Mouse (Mus musculus) spleen, postnatal 14 days (tissue): ENCODE data around the gene Hs6st1.

Experiments used
- DNase-seq, 2 experiments: peaks; one replicate each; pipeline ENCODE4 v3.0.0; 2021 to 2022; ENCODE audit warnings: low spot score in 2 of 2

Hs6st1 gene

DNA sequence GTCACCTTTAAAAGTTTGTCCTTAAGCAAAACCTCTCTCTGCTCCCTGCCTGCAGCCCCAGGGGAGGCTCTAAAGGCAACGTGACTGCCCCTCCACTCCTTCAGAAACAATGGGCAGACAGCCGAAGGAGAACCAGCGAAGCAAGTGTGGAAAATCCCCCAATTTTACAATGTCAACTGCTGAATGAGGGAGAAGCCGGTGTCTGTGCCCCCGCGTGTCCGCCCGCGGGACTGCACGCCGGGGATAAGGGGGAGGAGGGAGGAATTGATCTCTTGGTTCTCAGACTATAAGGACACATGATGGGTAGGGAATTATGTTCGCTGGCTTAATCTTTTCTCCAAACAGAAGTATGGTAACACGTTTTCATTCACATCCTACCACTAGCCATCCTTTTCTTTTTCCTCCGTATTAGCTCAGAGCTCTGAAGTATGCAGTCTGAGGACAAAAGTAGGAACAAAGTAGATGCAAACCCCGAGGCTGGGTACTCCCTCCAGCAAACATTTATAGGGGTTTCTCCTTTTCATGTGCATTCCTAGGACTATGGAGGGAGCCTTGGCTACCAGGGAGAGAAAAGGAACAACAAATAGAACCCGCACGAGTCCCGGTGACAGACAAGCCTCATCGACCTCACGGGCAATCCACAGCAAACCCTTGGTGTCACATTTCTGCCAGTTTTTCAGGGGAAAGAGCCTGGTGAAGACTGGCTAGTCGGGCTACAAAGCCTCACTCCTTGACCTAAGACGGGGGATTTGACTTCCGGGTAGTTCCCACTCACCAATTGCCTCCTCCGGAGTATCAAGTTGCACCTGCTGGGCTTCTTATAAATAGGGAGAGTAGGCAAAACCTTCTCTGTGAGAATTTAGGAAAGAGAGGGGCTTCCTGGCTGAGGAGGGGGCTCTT is 3.1 kb upstream of the Hs6st1 start:
- peak; percentile 87 to 89 for DNase-seq

DNA sequence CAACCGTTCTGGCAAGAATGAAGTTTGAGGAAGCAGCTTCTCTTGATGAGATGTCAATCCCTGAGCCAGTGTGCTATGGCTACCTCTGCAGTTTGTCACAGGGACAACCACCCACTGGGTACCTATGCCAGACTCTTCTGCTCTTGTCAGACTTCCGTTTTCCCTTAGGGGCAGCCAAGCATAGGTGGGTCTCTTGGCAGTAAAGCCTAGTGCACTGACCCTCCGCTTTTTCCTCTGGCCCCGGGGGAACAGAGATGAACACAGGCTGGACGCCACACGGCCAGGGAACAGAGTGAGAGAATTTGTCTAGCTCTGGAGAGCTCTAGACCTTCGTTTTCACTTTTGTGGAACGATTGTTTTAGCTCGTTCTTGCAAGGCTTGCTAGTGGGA is 2.4 kb upstream of the Hs6st1 start:
- peak; percentile 0 to 3 for DNase-seq

DNA sequence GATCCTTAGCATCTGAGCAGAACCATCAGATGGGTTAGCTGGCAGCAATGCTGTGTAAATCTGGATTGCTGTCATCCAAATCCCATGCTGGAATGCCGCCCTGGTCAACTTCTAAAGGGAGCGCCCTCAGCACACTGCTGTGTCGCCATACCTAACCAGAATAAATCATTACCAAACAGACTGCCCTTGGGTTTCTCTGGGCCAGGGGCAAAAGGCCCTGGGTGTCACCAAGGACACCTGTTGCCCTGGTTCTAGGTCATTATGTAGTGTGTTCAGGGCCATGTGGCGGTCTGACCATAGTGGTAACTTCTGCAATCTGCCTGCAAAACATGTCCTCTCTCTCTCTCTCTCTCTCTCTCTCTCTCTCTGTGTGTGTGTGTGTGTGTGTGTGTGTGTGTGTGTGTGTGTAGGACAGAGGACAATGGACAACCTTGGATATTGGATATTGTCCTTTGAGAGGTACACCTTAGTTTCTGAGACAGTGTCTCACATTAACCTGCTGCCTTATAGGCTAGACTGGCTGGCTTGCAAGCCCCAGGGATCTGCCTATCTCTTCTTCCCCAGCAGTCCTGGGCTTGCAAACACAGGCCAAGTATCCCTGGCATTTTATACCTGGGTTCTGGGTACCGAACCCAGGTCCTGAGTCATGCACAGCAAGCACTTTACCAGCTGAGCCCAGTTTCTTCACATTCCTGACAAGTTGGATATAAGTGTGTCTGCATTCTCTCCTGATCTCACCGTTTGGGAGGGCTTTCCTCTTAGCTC is 1.8 kb upstream of the Hs6st1 start:
- DNase-seq = peak; percentile 1 to 3

DNA sequence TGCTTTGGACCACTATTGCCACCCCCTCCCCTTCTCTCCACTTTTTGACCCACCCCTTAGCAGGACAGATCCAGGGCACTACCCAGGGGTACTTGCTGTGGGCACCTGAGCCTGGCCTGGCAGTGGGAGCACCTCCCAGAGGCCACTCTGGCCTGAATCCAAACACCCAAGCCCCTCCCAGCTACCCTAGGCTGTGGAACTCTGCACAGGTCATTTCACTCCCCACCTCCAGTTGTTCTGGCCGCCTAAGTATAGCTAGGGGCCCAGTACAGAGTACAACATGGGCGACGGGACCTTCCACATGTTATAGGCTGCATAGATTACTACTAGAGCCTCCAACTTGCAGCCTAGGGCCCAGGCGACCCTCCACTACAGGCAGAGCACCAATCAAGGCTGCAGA is 999 bp upstream of the Hs6st1 start:
- peak; percentile 1 to 5 for DNase-seq

DNA sequence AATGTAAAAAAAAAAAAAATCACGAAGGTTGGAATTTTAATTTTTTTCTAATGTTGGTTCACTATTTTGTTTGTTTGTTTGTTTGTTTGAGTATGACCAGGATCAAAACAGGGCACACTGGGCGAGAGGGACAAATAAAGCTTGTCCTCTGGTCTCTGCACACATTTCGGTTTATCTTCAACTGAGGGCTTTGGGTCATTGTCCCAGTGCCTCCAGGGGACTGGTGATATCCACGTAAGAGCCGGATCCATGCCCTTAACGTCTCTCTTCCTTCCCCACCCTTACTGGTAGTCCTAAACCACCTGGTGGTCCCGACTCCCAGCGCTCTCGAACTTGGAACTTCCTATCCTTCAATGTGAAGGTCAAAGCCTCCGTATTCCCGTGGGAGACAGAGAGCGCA is 589 bp upstream of the Hs6st1 start:
- DNase-seq = no peak

DNA sequence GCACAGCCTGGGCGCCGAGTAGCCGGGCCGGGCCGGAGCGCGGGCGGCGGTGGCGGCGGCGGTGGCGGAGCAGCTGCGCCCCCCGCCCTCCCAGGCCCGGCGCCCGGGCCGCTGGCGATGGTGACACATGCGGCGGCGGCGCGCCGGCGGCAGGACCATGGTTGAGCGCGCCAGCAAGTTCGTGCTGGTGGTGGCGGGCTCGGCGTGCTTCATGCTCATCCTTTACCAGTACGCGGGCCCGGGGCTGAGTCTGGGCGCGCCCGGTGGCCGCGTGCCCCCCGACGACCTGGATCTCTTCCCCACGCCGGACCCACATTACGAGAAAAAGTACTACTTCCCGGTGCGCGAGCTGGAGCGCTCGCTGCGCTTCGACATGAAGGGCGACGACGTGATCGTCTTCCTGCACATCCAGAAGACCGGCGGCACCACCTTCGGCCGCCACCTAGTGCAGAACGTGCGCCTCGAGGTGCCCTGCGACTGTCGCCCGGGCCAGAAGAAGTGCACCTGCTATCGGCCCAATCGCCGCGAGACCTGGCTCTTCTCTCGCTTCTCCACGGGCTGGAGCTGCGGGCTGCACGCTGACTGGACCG is 426 bp downstream of the Hs6st1 start:
- peak; percentile 34 to 52 for DNase-seq

DNA sequence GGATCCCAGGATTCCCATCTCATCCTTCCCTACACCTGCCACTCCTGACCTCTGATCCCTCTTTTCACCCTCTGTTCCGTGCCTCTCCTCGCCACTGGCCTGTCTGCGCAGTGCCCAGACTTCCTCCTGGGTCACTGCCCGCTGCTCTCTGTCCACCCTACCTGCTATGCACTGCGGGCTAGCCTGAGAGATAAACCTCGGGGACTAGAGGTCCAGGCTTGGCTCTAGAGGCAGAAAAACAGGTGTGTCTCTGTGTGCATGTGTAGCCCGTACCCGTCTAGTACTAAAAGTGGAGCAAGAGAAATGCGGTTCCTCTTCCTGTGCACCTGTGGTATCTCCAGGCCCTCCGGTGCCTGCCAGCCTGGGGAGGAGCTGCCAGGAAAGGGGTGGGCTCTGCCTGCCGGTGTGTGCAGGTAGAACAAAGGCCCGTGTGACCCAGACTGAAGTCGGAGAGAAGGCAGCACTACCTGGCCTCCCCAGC is 1.1 kb downstream of the Hs6st1 start:
- DNase-seq = no peak

DNA sequence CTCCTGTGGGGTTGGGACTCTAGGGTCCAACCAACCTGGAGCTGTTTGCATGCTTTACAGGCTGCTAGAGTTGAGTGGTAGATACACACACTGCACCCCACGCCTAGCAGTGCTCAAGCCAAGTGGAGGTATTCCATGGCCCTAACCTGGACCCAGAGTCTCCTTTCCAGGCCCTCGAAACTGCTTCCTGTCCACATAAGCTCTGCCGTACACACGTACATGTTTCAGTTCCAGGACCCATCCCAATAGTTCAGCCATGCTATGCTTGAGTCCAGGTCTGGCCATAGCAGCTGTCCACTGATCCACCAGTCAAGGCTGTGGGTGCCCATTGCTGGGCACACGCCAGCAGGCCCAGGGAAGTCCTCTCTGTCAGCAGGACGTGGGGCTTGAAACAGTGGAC is 2.0 kb downstream of the Hs6st1 start:
- DNase-seq = no peak

DNA sequence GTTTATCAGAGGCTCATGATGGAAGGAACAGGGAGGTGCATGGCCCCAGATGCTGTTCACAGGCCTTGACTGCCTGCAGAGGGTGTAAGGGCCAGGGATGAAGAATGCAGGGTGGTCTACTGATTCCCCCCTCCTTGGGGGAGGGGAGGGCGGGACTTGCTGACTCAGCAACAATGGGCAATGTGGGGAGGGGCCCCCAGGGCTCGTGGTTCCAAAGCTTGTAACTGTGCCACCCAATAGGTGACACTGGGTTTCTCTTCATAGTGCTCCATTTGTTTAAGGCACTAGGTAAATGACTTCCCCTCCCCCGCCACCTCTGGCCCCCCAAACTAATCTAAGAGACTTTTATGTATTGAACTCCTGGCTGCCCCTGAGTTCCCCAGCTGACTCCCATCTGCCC is 2.5 kb downstream of the Hs6st1 start:
- no peak for DNase-seq

DNA sequence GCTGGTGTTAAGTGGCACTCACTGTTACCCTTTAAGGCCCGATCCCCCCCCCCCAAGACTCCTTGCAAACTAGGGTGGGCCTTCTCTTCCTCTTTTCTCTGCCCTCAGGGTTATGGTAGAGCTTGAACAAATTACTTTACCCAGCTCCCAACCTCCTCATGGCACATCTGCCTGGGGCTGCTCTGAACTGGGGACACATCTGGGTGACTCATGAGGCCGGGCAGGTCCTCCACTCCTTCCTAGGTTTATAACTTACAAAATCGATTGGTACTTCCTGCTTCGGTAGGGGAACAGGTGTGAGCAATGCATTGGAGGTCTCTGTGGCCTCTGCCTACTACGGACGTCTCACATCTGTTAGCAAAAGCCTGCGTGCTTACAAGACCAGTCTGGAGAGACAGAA is 3.0 kb downstream of the Hs6st1 start:
- DNase-seq = no peak

DNA sequence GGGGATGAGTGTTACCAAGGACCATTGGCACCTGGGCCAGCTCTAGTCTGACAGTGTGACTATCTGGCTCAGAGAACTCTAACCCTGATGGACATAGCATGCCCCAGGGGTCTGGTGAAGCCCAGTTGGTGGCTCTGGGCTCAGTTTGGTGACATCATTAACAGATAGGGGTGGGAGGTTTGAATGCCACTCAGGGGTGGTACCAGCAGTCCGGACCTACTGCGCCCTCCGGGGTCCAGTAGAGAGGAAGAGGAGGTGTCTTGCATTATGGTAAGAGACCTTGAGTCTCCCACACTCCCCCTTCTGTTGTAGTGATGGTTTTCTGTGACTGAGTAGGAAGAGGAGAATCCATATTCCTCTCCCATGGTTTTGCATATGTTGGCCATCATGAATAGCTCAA is 3.4 kb downstream of the Hs6st1 start:
- DNase-seq = no peak

DNA sequence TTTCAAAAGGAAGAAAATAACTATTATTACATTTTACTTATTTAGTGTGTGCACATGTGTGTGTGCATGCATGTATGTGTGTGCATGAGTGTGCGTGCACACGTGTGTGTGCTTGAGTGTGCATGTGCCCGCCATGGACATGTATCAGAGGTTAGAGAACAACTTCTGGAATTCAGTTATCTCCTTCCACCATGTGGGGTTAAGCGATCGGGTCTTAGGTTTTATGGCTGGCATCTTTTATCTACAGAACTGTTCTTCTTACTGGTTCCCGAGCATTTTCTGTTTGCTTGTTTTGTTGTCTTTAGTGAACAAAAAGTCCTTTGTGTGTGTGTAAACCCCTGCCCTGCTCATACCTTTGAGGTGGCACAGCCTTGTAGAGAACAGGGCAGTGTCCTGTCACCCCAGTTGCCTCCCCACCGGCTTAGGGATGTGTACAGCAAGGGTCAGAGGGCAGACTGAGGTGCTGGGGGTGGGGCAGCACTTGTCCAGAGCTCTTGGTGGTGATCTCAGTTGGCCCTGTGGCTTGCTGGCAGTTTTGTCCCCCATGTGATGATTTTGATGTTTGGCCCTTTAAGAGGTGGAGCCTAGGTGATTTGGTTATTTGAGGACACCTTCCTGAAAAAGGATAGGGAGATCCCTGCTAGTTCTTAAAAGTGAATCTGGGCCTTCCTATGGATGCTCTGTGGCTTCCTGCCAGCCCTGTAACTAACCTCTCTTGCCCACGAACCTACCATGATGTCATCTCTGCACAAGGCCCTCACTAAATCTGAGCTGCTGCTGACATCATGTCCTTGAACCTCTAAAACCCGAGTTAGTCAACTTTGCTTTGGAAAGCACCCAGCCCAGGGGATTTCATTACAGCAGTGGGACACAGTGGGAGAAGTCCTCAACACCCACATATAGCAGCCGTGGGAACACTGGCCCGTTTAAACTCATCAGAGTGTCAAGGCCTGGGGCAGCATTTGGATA is 4.7 kb downstream of the Hs6st1 start:
- DNase-seq = no peak

DNA sequence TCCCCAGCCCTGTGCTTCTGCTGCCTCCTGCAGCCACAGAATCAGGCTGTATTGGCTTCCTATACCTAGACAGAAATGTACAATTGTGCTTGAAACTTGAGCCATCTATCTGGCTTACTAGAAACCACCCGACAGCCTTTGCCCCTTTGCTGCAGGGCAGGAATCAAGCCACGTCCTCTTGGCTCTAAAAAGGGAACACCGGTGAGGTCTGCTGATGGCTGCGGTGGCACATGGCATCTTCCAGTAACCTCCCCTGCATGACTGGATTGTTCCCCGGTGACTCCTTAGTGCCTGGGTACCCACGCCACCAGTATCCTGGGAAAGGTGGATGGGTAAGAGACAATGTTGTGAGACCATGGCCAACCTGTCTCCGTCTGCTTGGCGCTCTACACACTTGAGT is 5.4 kb downstream of the Hs6st1 start:
- DNase-seq = no peak

DNA sequence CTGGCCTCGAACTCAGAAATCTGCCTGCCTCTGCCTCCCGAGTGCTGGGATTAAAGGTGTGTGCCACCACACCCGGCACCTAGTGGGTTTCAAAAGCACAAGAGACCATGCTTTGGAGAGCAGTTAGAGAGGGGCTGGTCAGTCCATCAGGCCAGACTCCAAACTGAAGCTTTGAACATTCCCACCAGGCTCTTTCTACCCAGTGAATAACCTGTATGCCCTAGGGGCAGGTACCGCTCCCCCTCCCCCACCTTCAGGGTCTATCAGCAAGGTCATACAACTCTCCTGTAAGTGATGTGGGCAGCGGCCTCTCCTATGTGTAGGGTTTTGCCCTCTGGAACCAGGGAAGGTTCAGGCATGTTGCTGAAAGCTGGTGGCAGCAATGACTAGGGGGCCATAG is 6.0 kb downstream of the Hs6st1 start:
- DNase-seq = no peak

DNA sequence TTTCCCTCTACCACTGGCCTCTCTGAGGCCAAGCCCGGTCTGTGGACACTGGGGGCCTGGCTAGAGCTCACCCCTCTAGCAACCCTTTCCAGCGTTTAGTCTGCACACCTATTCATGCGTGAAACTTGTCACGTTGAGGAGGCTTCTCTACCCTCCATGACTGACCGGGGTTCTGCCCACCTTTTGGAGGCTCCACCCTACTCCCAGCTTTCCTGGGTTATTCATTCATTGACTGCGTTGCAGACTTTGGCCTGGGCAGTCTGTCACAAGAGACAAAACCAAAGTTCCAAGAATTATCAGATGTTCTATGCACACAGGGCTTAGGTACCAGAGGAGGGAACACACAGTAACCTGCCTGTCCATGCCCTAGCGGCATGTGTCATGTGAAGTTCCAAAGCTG is 6.8 kb downstream of the Hs6st1 start:
- DNase-seq = no peak

DNA sequence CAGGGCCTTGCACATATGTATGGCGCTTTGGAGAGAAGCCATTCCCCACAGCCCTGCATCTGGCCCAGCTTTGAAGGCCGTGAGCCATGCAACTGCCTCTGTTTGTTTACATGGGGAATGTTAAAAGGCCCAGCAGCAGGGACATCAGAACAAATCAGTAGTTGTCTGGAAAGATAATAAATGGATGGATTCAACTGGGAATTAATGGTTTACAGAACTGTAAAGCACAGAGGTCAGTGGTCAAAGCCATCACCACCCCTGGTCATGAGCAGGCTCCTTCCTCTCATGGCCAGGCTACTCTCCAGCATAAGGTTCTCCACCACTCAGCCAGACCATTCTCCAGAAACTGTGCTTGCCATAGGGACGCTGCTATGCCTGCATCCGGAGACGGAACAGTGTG is 7.5 kb downstream of the Hs6st1 start:
- no peak for DNase-seq

DNA sequence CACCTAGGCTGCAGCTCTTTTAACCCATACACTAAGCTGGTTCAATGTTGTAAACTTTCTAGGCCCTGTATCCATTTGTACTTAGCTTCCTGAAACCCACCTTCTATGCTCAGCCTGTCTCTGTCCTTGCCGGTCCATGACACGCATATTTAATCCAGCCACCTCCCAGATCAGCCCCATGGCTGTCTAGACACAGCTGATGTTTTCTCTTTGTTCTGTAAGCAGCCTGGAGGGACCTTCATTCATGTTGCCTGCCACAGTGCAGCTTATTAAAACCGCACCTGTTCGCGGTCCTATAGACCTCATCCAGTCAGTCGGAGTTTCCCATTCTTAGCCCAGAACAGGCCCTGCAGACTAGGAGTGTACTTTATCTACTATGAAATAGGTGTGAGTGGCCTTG is 8.9 kb downstream of the Hs6st1 start:
- no peak for DNase-seq

DNA sequence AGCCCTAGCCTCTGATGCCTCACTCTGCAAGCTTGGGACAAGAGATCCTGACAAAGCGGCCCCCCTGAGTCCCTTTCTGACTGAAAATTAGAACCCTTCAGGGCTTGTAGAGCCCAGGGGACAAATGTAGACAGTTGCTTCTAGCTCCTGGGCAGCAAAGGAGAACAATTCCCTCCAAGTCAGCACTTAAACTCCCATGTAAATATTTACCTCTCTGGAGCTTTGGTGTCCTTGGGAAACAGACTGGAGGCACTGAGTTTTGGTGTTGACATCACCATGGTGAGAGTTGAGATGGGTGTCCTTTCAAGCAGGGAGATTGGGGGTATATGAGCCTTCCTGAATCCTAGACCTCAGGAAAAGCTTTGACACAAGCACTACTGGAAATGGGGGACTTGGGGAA is 10.1 kb downstream of the Hs6st1 start:
- no peak for DNase-seq

DNA sequence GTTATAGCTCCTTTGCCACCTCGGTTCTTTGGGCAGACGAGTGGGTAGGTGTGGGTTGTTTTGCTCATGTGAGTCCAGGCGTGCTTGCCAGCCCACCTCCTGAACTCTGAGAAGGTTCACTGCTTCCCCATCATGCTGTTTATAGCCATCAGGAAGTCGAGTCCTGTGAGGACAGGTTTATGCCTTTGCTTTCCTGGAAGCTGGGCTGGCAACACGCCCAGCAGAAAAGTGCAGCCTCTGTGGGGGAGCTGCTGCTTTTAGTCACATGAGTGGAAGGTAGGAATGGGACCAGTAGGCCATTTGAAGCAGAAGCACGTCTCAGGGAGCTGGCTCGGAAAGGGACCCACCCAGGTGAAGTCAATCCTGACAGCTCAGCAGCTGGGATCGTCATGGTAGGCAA is 11.5 kb downstream of the Hs6st1 start:
- DNase-seq = no peak

DNA sequence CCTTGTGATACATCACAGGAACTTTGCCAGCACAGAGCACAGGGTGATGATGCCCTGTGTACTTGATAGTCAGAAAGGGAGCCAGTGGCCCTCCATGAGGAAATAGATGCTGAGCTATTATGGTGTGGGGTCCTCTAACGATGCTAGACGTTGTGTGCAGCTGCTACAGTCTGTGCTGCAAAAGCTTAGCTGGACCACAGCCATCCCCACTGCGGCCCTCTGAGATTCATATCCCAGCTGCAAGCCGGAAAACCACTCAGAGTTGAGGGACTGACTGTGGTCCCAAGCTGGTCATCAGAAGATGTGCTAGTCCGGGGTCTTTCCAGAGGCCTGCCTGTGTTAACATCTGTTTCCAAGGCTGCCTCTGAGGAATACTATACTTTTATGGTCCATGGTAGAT is 12.8 kb downstream of the Hs6st1 start:
- no peak for DNase-seq

DNA sequence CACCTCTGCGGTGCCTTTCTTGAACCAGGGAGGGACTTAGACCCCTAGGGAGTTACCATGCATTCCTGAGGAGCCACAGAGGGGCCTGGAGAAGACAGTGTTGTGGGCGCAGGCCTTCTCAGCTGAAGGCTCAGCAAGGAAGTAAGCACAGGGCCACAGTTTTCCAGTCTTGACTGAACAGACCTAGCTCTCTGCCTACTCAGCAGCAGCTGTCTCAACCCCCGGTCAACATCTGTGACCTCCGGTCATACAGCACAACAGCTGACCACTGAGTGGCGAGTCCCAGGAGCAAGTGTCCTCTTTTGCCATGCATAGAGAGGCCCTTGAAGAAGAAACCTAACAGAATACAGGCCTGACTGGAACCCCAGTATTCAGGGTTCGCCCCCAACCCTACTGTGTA is 14.0 kb downstream of the Hs6st1 start:
- DNase-seq = no peak

DNA sequence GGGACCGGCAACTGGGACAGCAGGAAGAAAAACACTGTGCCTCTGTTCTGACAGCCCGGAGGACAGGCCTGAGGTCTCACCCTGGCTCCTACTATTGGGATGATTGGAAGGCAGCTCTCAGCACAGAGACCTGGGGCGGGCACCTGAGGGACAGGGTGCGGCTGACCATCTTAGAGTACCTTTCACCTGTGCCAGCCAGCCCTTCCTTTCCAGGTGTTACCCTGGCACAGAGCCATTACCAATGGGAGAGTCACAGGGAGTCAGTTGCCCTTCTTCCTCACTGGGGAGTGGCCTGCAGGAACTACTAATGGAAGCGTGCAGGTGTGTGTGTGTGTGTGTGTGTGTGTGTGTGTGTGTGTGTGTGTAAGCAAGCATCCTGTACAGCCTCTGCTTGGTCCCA is 15.4 kb downstream of the Hs6st1 start:
- DNase-seq = no peak
